Mouse (Mus musculus) frontal cortex, postnatal 25 days (tissue): ENCODE results near the gene Zmynd8.

Source experiments
- DNase-seq, 2 experiments: peaks; one replicate each; pipeline ENCODE4 v3.0.0; 2022; ENCODE audit warnings: low spot score in 2 of 2

The Zmynd8 gene

GRCm38 (mm10) chr2:165879403-165880178, 19.2 kb downstream of the Zmynd8 start:
- DNase-seq = no peak

DNA sequence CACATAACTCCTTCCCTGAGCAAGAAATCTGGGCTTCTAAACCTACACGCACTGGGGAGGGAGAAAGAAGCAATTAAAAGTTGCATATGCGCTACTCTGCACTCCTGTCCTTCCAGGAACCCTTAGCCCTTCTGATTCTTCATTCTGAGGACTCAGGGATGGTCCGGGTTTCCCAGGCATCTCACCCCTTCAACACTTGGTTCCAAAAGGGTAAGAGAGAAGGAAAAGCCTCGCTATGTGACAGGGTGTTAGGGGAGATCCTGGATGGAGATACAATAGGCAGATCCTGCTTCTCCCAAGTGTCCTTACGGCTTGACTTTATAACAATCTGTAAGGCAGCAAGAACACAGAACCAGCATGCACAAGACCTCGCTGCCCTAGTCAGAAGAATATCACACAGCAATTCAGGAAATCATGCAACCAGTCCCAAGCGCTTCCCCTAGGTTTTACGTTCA, 19.9 kb downstream of the Zmynd8 start:
- DNase-seq = no peak

GRCm38 (mm10) chr2:165878021-165878585, 20.7 kb downstream of the Zmynd8 start:
- DNase-seq = no peak

DNA sequence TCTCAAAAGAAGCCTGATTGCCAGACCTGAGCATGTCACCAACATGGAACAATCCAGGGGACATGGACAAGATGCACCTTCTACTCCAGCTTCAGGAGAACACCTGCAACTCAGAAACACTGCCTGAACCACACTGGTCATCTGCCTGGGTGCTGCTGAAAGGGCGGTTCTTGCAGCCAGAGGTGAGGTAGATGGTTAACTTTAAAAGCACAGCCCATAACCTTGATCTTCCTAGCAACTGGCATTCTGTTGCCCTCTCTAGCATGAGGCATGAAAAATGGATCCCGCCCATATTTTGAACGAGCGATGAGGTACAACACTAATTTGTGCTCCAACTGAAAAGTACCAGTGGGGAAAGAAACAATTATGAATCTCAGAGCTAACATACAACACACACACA, 21.6 kb downstream of the Zmynd8 start:
- DNase-seq = no peak

GRCm38 (mm10) chr2:165876201-165876918, 22.5 kb downstream of the Zmynd8 start:
- no peak for DNase-seq

GRCm38 (mm10) chr2:165875406-165875955, 23.3 kb downstream of the Zmynd8 start:
- DNase-seq = no peak

DNA sequence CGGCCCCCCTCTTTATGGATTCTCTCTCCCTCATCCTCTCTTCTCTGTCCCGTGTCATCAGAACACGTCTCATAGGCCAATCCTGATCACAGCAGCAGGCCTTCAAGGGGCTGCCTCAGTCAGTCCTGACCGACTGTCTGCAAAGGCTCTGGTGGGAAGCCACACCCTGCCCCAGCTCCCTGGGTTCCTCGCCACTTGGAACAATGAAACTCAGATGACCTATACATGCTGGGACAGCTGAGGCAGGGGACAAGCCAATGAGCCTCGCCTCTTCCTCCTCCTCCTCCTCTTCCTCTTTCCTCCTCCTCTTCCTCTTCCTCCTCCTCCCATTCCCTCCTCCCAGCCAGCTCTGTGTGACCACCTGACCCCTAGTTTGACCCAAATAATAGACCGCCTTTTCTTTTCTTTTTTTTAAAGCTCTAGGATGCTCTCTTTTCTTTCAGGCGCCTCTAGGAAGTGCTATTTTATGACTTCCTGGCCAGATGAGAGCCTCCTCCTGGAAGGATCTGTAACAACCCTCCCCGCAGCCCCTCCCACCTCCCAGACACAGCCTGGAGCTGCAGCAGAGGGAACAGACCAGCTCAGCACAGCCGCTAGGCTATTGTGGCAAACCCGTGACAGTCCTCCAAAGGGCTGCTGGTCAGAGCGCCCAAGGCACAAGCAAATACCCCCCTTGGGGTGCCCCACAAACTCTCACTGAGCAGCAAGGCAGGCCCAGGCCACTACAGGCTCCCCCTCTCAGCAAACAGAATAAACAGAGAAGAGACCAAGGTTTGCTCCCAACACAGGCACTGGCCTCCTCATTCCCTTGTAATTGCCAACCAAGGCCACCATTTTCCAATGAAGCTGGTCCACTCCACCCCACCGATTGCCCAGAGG, 24.1 kb downstream of the Zmynd8 start:
- peak in 1 of 2 experiments; percentile 64 for DNase-seq

GRCm38 (mm10) chr2:165873777-165874176, 25.0 kb downstream of the Zmynd8 start:
- DNase-seq = no peak

DNA sequence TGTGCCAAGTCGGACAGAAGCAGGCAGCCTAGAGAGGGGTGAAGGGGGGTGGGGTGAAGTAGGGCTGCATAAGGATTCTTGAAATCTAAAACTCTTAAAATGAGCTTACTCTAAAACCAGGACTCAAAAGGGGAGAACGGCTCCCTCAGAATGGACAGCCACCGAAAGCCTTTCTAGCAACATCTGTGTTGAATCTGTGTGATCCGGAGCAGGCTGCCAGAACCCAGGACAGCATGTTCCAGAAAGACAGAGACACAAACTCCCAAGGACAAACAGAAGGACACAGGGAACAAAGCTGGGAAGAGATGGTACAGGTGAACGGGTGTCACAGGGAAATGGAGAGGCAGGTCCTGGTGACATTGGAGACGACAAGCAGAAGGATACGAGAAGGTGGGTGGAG, 25.6 kb downstream of the Zmynd8 start:
- DNase-seq = no peak

- DNase-seq = no peak
Observed at GRCm38 (mm10) chr2:165869257-165869656, 29.6 kb downstream of the Zmynd8 start.

DNA sequence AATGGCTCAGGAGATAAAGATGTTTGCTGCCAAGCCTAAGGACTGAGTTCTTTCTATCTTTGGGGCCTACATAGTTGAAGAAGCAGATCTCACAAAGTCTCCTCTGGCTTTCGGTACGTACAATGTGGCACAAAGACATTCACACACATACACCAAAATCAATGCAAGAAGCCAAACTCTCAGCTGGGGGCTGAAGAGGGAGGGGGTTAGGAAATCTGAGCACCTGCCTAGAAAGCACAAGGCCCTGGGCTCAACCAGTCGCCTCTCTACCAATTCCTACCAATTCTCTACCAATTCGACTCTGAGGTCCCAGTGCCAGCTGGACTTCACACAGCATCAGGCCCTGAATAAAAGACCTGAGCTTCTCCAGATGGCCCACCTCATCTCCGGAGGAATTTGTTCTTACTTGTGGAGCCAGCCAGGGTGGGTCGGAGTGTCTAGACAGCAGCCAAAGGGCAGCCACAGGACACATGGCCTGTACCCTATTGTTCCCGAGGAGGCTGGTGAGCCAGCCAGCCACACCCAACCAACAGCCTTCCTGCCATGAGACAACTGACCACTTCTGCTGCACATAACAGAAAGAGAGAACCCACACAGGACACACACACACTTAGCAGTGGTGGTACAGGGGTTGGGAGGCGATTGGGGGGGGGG, 30.2 kb downstream of the Zmynd8 start:
- DNase-seq = no peak

DNA sequence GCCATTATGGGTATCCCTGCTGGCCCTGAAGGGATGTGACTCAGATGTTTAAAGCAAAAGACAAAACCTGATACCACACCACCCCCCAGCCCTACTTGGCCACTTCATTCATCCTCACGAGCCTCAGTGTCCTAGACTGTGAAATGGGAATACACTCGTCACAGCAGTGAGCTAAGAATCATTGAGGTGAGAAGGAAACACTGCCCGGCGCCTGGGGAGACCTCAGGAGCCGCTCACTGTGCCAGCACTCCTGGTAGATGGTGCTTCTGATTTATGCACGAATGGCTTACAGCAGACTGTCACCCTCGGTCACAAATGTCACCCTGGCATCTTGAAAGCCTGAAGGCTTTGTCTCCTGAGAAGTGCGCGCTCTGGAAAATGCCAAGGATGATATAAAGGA, 31.3 kb downstream of the Zmynd8 start:
- no peak for DNase-seq

GRCm38 (mm10) chr2:165866951-165867387, 31.8 kb downstream of the Zmynd8 start:
- DNase-seq = no peak

DNA sequence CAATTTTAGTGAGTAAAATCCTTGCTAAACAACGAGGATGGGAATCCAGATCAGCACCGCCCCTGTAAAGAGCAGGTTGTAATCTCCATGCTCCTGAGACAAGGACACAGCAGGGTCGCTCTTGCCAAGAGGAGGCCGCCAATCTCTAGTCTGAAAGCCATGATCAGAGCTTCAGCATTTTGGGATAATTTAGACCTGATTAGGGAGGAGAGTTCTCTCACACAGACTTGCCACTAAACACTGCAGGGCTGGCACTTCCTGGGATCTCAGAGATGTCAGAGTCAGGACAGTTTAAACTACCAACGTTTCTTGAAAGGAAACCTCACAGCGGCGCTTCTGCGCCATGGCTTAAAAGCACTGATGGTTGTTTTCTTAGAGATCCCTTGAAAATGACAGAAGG, 32.4 kb downstream of the Zmynd8 start:
- no peak for DNase-seq

GRCm38 (mm10) chr2:165864769-165865168, 34.0 kb downstream of the Zmynd8 start:
- no peak for DNase-seq

DNA sequence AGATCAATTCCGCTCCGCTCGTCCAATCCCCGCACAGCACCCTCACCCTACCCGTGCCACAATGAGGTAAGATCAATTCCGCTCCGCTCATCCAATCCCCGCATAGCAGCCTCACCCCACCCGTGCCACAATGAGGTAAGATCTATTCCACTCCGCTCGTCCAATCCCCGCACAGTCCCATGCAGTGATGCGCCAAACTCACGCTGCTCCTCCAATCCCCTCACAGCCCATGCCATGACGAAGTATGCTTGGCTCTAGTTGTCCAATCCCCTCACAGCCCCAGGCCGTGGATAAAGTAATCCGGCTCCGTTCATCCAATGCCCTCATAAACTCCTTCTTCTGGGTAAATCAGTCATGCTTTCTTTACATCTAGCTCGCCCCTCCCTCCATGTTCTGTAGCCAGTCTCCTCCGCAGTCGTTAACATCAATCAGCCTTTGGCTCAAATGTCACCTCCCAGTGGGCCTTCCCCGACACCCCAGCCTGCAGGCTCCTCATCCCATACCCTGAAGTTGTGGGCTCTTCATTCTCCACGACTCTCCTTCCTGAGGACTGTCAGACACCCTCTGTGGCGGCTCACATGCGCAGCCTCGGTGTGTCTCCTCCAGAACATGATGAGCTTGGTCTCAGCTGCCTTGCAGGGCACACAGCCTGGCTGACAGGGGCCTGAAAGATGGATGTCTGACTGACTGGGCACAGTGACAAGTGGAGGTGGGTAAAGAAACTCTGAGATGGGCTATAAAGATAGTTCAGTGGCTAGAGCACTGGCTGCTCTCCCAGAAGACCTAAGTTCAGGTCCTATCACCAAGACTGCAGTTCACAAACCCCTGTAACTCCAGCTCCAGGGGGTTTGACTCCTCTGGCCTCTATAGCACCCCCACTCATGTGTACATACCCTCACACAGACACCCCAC, 36.9 kb downstream of the Zmynd8 start:
- no peak for DNase-seq

- DNase-seq = no peak
Observed at GRCm38 (mm10) chr2:165860962-165861682, 37.7 kb downstream of the Zmynd8 start.

DNA sequence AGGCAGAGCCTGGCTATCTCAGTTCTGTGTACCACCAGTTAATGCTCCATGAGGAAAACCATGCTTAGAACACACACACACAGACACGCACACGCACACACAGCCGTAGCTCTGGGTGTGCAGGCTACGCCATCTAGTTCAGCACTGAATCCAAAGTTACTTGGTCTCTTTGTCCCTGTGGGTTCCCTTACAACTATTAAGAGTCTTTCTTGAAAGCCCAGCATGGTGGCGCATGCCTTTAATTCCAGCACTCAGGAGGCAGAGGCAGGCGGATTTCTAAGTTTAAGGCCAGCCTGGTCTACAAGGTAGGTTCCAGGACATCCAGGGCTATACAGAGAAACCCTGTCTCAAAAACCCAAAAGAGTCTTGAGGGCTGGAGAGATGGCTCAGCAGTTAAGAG, 38.4 kb downstream of the Zmynd8 start:
- DNase-seq = no peak
